Mouse (Mus musculus): Measurements from ENCODE around the gene Scg5.
A peak's percentile ranks its signal among the peaks of the same experiment; 100 is the strongest.

The Scg5 gene

DNA sequence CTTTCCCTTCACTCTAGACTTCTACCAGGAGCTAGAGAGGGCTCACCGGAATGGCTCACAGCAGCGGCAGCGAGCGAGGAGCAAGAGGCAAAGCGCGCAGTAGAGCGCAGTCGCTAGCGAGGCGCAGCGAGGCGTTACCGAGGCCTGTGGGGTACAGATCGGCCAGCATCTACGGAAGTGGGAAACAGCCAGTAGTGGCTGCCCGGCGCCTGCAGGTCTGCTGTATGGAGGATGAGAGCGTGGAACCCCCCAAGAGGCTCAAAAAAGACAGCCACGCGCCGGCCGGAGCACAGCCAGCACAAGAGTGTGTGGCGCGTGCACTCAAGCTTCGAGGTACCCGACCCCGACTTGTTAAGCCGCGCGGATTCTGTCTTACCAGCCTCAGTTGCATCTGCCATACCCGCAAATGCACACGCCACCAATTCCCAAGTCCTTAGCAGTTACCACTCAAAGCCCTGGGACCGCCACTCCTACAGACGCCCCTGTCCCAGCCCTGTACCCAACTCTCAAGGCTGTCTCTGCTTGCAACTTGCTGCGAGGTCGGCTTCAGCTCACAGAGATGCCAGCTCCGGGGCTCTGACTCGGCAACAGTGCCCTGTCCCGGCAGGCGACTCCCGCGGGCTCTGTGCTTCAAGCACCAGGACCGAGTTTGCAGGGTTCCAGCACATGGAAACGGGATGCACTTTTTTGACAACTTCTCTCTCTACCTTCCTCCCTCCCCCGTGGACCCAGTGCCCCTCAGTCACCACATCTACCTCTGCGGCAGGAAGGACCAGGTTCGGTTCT lies 71.2 kb downstream of the Scg5 start:
- DNase-seq (ENCODE audit: low read depth, low spot score) = peak; percentile 22

DNA sequence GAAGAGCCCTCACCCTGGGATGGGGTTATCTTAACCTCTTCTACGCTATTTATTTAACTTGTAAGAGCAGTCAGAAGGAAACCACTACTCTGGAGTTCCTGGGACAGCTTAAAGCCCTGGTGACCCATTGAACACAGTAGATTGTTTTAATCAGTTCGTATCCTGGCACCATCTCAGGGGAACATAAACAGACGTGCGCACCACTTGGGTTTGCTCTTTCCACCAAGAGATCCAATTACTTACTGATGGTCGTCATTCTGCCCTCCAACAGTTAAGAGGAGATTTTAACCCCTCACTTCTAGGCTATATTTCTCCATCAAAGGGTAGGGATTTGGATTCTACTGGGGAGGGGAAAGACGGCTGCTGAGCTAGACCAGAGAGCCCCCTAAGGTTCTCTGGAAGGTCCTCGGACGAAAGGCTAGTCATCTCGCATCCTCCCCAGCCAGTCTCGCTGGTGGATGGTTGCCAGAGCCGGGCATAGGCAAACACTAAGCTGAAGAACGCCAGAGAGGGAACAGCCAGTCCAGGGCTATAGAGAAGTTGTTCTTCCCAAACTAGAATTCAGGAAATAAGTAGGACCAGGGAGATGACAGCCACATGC lies 71.9 kb downstream of the Scg5 start:
- no peak for DNase-seq (ENCODE audit: low read depth, low spot score)

DNA sequence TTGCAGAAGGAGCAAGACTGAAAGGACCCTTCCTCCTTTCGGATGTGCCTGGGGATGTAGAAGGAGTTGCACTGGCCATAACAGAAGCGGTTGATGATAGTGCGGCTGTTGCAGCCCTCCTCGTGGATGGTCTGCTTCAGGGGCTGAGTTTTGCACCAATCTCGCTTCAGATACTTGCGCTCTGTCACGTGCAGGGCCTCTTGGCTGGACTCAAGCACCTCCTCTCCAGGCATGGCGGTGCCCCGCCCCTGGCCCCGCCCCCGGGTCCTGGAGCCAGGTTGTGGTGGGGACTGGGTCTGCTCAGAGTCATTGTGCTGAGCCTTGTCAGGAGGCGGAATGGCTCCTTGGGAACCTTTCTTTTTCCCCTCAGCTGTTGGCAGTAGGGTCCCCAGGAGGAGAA lies 79.2 kb downstream of the Scg5 start:
- peak; percentile 33 for DNase-seq (ENCODE audit: low read depth, low spot score)

DNA sequence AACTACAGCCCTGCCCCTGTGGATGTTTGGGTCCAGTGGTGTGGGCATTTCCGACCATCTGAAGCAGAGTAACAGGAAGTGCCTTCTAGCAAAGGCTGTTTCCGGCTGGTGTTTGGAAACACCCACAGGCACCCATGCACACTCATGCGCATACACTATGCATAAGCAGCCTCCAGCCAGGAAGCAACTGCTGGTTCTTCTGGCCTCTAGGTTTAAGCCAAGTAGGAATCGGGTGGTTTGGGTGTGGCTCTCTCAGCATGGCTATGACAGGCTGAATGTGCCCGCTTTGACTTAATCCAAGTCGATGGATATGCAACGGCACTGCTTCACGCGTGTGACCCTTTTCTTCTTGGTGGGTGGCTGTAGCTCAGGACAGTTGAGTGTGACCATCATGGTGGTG lies 79.6 kb downstream of the Scg5 start:
- peak; percentile 3 for DNase-seq (ENCODE audit: low read depth, low spot score)

DNA sequence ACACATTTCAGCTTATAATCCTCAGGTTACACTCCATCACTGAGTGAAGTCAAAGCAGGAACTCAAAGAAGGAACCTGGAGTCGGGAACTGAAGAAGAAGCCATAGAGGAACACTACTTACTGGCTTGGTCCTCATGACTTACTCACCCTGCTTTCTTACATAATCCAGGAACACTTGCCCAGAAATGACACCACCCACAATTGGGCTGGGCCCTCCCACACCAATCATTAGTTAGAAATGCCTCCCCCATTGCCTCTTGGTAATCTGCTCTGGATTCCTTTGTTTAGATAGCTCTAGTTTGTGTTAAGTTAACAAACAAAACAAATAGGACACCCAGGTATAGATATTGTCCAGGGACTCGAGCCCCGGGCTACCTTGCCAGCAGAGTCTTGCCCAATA lies 100.3 kb downstream of the Scg5 start:
- DNase-seq (ENCODE audit: low read depth, low spot score) = no peak

All from WW6 (cell line).